Mouse (Mus musculus) brain, embryonic 14.5 days (tissue): ENCODE data around the gene Atp6v1f. TPM values are rescaled to one million over a fixed set of nuclear protein-coding genes. Genes with fewer than 3 reads are reported as not detected.

Source experiments
- DNase-seq: peaks from one replicate; pipeline ENCODE4 v3.0.0-alpha.2; 2011; ENCODE audit warnings: low read depth
- CTCF ChIP-seq: fragments of 200-500 bp; IDR thresholded peaks from 2 replicates; pipeline ENCODE4 v1.5.1; 2012; ENCODE audit warnings: inconsistent platforms, mild to moderate bottlenecking, moderate library complexity, borderline replicate concordance; ENCODE audit not compliant: insufficient read depth, insufficient read length; ENCODE audit errors: extremely low read depth
- POLR2A ChIP-seq: fragments of 200-500 bp; IDR thresholded peaks from 2 replicates; pipeline ENCODE4 v1.6.1; 2012; ENCODE audit warnings: mild to moderate bottlenecking, inconsistent platforms, borderline replicate concordance; ENCODE audit not compliant: poor library complexity, insufficient read depth, insufficient read length, severe bottlenecking; ENCODE audit errors: extremely low read depth
- polyA plus RNA-seq: library from polyadenylated mRNA; depleted of rRNA; stranded (reverse); fragments of >200 nt; gene quantifications from 2 replicates; pipeline ENCODE4 v1.2.3, GENCODE M21; 2012

Atp6v1f gene
- polyA plus RNA-seq, 1 experiment: 258 TPM

GRCm38 (mm10) chr6:29433804-29434795, 33.4 kb upstream of the Atp6v1f start:
- TF ChIP-seq CTCF: no peak
- TF ChIP-seq POLR2A: no peak
- DNase-seq: peak; percentile 22

DNA sequence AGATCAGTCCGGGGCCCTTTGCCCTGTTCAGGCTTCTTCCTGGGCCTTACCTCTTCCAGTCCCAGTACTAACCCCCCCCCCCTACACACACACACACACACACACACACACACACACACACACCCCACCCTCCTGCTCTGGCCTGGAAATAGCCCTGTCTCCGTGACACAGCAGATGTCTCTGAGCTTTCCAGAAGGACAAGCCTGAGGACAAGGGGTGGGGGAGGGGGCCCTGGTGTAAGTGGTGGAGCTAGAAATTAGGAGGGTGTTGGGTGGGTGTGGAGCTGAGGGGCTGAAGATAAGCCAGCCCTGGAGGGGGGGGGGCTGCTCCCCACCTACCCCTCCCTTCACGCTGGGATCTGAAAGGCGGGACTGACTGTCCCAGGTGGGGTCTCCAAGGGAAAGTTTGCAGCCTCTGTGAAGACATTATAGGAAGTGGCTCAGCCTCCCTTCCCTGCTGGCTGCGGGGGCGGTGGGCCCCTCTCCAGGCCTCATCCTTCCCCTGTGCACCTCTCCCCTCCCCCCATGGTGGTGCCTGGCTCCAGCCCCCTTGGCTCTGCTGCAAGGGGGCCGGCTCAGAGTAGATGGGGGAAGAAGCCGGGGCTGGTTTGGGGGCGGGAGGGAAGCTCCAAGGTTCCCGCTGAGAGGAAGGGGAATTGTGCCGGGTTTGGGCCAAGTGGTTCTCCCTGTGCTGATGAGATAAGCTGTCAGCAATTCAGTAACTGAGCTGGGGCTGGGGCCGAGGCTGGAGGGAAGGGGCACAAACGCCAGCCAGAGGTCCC, 32.4 kb upstream of the Atp6v1f start:
- no peak for TF ChIP-seq CTCF
- TF ChIP-seq POLR2A: no peak
- peak; percentile 77 for DNase-seq

GRCm38 (mm10) chr6:29435940-29436451, 31.5 kb upstream of the Atp6v1f start:
- TF ChIP-seq POLR2A (no peak), CTCF (no peak)
- peak; percentile 62 for DNase-seq

GRCm38 (mm10) chr6:29436461-29436934, 31.0 kb upstream of the Atp6v1f start:
- TF ChIP-seq POLR2A (no peak), CTCF (no peak)
- DNase-seq: peak; percentile 66

DNA sequence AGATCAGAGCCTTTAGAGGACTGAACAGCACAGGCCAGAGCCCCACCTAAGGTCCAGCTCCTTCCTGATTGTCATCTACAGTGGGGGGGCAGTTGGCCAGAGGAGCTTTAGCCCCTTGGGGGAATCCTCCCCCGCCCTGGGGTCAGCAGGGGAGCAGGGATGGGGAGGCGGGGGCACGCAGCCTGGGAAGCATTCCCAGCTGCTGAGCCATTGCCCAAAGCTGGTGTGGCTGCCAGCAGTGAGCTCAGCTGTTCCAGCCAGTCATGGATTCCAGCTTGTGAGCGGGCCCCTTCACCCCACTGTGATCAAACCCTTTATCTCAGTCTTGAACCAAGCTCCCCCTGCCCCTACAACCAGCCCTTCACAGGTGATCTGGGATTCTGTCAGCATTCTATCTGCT, 28.3 kb upstream of the Atp6v1f start:
- no peak for DNase-seq
- TF ChIP-seq CTCF (no peak), POLR2A (no peak)

DNA sequence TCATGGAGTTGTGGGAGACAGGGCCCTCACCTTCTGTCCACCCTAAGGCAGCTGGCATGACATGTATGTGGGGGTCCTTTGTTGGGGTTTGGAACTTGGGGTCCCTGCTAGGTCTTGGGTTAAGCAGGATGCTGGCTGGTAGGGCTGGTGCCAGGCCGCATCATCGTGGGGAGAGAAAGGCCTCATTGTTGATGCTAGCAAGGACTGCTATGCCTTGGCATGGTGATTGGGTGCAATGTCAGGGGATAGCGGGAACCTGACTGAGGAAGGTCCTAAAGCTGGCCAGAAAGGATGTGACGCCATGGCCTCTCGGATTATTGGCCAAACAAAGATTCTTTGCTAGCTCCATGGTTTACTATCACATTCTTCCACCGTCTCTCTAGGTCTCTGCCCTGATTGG, 27.7 kb upstream of the Atp6v1f start:
- TF ChIP-seq POLR2A (no peak), CTCF (no peak)
- no peak for DNase-seq

DNA sequence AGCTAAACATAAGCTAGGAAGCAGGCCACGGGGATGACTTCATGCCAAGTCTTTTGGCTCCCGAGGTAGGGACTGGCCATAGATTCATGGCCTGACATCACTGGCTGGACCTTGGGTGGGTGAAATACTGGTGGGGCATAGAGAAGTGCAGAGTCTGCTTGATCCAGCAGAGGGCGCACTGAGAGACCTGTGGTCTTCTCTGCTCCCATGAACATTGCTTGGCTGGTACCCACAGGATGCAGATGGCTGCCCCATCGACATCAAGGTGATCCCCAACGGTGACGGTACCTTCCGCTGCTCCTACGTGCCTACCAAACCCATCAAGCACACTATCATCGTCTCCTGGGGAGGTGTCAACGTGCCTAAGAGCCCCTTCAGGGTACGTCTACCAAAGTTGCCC, 22.7 kb upstream of the Atp6v1f start:
- TF ChIP-seq POLR2A (no peak), CTCF (peak; percentile 50)
- DNase-seq: peak; percentile 3

DNA sequence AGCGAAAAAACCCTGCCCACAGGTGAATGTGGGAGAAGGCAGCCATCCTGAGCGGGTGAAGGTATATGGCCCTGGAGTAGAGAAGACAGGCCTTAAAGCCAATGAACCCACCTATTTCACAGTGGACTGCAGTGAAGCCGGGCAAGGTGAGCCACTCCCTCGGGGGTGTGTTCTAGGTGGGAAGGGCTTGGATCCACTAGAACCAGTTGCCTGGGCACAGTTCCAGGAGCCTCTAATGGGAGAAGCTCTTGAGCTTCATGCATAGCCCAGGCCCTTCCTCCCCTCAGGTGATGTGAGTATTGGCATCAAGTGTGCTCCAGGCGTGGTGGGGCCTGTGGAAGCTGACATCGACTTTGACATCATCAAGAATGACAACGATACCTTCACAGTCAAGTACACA, 22.2 kb upstream of the Atp6v1f start:
- no peak for TF ChIP-seq POLR2A
- no peak for TF ChIP-seq CTCF
- no peak for DNase-seq

GRCm38 (mm10) chr6:29449858-29450257, 17.7 kb upstream of the Atp6v1f start:
- no peak for DNase-seq
- no peak for TF ChIP-seq POLR2A
- no peak for TF ChIP-seq CTCF

DNA sequence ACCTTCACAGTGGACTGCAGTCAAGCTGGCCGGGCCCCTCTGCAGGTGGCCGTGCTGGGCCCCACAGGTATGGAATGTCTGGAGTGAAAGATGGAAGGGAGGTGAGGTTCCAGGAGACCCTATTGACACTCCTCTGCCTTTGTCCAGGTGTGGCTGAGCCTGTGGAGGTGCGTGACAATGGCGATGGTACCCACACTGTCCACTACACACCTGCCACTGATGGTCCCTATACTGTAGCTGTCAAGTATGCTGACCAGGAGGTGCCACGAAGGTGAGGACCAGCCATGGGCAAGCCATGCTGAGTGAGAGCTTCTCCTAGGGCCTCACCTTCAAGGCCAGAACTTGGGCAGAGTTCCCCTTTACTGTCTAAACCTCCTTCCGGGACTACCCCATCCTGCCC, 16.9 kb upstream of the Atp6v1f start:
- DNase-seq: no peak
- no peak for TF ChIP-seq CTCF
- TF ChIP-seq POLR2A: no peak

GRCm38 (mm10) chr6:29461502-29461901, 6.0 kb upstream of the Atp6v1f start:
- DNase-seq: no peak
- TF ChIP-seq POLR2A (no peak), CTCF (no peak)
